Mouse (Mus musculus) heart, postnatal 0 days (tissue): ENCODE data around the gene Sp9.

Experiments used
- CTCF ChIP-seq: IDR thresholded peaks from 2 replicates; pipeline ENCODE4 v1.5.1; 2016; ENCODE audit warnings: antibody characterized with exemption, control low read depth, low read depth
- EP300 ChIP-seq: IDR thresholded peaks from 2 replicates; pipeline ENCODE4 v1.6.1; 2016; ENCODE audit warnings: antibody characterized with exemption, low read depth

DNA sequence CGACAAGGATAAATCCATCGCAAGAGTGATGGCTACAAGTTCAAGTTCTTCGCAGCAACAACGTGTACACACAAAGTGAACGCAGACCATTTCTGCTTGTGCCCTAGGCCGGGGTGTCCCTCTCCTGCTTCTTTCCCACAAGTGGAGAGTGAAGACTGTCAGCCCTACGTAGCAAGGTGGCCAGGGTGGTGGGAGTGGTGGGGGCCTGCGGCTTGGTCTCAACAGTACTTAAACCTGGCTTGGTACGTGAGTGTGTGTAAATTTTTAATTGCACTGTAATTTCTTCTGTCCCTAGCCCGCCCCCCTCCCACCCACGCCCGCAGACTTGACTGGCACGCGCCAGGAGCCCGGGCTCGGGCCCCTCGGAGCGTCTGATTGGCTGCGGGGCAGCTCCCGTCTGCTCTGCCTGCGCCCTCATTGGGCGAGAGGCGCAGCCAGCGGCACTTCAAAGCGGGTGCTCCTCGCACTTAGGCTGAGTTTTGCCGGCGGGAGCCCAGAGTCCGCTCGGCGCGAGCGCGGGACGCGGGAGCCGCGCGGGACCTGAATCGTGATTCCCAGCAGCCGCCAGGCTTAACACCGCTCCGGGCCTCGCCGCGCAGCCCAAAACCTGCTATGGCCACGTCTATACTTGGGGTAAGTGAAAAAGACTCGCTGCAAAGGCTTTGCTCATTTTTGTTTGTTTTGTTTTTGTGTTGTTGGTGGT is at the start of gene Sp9:
- TF ChIP-seq CTCF (no peak), EP300 (no peak)
